Mouse (Mus musculus) fat pad, adult 2 months (tissue): Measurements from ENCODE around the gene Chst7.

Experiments used
- DNase-seq: peaks from one replicate; pipeline ENCODE4 v3.0.0-alpha.2; 2011; ENCODE audit warnings: low read depth, low spot score; ENCODE audit errors: extremely low read depth

Gene Chst7

DNA sequence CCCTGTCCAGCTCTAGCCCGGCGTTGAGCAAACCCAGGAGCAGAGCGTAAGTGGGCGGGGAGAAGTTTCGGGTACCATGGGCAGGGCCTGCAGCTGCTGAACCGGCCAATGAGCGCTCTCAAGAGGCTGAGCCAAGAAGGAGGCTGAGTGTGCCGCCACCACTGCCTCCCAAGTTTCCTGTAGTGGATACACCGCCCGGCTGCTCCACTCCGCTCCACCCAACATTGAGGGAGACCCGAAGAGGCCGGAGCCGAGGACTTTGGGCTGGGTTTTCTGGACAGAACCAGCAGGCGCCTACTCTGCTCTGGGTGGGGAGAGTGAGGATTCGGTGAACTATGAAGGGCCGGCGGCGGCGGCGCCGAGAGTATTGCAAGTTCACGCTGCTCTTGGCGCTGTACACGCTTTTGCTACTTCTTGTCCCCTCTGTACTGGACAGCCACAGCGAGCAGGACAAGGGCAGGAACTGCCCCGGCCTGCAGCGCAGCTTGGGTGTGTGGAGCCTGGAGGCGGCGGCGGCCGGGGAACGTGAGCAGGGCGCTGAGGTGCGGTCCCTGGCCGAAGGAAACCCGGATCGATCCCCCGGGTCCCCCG lies at the start of gene Chst7:
Gene Chst7, plus strand, starts transcription at position 180 of the 591 bp plus-strand sequence.
- DNase-seq, result peak; percentile 2

DNA sequence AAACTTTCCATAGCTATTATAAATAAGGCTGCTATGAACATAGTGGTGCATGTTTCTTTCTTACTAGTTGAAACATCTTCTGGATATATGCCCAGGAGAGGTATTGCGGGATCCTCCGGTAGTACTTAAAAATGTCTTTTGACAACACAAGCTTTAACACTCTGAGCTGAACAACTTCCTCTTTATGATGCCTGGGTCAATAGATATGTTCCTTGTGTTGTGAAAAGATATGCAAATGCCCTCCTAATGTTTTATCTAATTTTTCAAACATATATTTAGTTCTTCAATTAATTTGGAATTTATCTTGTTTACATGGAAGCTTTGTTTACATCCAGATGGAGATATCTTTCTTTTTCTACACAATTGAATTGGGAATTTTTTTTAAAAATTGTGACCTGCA lies 47.1 kb upstream of the Chst7 start:
- no peak for DNase-seq

DNA sequence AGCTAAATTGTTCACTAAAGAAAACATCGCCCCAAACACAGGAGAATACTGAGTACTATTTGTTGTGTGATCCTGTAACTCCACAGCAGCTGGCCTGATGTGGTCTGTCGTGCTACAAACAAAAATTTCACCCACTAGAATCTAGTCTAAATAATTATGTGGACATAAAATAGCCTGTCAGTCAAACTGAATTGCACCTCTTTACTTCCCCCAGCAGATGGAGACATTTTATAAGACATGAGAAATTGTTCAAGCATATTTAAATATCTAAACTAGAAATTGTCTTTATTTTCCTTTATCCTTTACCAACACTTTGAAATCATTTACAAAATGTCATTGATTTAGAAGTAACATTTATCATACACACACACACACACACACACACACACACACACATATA lies 38.4 kb upstream of the Chst7 start:
- no peak for DNase-seq

DNA sequence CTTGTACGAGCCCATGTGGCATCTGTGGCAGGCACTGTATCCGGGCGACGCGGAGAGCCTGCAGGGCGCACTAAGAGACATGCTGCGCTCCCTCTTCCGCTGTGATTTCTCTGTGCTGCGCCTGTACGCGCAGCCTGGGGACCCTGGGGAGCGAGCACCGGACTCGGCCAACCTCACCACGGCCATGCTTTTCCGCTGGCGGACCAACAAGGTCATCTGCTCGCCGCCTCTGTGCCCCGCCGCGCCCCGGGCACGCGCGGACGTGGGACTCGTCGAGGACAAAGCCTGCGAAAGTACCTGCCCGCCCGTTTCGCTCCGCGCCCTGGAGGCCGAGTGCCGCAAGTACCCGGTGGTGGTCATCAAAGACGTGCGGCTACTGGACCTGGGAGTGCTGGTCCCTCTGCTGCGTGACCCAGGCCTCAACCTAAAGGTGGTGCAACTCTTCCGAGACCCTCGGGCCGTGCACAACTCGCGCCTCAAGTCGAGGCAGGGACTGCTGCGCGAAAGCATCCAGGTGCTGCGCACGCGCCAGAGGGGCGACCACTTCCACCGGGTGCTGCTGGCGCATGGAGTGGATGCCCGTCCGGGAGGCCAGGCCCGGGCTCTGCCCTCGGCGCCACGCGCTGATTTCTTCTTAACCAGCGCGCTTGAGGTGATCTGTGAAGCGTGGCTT lies 872 bp downstream of the Chst7 start:
- DNase-seq, result no peak

DNA sequence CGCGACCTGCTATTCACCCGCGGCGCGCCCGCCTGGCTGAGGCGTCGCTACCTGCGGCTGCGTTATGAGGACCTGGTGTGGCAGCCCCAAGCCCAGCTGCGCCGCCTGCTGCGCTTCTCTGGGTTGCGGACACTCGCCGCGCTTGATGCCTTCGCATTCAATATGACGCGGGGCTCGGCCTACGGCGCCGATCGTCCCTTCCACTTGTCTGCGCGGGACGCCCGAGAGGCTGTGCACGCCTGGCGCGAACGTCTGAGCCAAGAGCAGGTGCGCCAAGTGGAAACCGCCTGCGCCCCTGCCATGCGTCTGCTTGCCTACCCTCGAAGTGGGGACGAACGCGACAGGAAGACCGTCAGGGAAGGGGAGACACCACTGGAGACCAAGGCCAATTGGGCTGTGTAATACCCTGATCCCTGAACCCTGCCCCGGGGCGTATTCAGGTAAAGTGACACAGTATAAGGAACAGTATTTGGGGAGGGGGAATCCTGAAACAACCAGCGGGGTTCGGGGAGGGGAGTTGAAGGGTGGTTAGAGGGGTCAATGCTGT lies 1.5 kb downstream of the Chst7 start:
- no peak for DNase-seq

DNA sequence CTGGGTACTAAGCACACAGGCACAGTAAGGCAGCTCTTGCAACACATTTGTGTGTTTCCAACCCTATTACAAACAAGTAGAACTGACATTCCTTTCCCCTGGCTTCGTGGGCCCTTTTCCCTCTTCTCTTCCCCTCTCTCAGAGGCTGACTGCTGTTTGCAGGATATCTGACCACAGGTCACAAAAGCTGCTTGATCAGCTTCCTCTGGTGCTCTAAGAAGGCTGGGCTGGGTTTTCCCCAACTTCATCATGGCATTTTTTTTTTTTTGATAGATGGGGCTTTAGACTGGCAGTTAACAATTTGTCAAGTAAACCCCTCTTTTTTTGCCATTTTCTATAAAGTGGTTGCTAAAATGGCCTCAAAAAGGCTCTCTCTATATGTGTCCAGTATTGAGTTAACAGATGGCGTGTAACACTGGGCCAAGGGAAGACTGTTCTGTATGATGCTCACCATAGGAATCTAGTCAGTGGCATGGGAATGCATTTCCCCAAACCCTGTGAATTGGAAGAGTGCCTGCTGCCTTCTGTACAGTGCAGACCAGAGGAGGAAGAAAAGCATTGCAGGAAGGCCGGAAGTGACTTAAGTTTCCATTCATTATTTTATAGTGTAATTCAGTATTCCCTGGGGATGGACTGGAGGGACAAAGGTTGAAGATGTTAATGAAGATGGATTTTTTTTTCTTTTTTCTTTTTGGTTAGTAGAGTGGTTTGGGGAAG lies 2.6 kb downstream of the Chst7 start:
- no peak for DNase-seq

DNA sequence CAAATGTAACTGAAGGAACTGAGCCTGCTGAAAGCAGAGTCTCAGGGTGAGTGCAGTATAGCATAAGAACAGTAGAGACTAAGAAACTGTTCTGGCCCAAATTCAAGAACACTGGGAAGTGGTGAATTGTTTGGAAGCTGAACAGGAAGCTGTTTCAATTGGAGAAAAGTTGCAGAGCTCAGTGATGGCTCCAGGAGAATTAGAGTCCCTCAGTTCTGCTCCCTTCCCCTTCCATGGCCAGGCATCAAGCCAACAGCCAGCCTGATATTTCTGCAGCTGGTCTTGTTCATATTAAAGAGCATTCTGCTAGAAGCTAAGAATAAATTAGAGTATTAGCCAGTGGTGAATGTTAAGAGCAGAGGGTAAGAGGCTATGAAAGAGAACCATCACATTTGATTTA lies 7.3 kb downstream of the Chst7 start:
- no peak for DNase-seq

DNA sequence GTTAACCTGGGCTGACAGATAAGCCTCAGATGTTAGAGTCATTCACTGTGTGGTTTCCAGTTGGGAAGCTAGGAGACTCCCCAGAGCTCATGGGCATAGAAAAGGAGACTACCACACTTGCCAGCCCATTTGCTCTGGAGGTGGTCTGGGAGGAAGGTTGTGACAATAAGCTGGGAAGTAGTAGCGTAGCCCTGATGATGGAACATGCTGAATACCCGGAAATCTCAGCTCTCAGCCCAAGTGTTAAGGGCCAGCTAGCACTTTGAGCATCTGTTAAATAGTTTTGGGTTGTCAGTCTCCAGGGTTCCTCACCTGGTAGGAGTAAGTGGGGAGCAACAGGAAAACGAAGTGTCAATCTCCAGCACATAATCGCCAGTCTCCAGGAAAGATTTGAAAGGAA lies 10.8 kb downstream of the Chst7 start:
- DNase-seq, result no peak

DNA sequence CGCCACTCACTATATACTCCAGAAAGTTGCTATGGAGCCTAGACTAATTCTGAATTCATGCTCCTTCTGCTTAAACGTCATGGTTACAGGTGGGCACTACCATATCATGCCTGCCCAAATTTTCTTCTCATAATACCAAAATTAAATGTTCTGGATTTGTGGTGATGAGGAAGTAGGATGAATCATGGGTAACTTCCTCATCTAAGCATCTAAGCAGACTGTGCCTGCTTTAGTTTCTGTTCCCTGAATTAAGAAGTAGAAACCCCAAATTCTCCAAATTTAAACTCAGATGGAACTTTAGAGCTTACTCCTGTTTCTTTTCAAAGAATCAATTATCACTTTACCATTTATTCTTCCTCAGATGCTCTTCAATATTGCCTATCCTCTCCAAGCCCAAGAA lies 58.4 kb downstream of the Chst7 start:
- no peak for DNase-seq

DNA sequence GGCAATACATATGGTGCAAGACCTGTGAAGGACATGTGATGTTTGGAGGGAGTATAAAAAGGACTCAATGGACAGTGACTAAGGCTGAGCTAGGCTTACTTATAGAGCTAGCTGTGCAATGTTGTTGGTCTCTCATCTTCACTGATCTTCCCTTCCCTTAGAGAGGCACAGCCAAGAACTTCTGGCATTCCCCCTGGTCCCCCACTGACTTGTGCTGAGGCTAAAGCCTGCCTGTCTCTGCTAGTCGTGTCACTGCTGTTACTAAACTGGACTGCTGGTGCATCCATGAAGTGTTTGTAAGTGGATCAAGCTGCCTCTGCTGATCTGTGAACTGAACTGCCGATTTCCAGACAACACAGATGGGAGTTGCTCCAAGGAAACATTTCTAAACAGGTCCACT lies 66.1 kb downstream of the Chst7 start:
- no peak for DNase-seq

DNA sequence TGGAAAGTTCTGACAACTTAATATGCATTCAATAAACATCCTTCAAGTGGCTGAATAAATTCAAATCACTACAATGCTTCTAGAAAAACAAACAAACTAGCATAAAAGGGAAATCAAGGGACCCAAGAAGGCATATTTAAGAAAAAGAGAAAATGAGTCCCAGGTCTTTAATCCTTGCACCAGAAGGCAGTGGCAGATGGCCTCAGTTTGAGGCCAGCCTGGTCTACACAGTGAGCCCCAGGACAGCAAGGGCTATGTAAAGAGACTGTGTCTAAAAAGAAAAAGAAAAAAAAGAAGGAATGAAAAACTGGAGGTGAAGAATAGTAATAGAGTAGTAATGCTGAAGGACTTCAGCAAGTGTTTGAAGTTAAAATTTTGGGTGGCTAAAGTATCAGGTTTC lies 69.6 kb downstream of the Chst7 start:
- DNase-seq, result no peak

DNA sequence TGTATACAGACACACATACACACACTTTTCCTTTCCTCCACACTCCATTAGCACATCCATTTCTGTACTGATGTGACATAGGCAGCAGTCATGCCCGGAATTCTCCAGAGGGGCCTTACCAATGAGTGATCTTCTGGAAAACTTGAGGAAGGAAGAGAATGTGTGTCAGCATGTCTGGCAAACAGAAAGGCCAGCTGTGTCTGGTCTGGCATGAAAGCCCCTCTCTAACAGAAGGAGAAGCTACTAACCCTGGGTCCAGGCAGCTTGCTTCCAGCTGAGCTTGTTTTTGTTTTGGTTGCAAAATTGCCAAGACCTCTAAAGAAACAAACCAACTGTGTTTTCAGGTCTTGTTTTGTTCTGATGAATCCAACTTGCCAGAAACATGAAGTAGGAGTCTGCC lies 70.1 kb downstream of the Chst7 start:
- DNase-seq, result no peak
